Mouse (Mus musculus): ENCODE measurements around the gene Il33.

GRCm38 (mm10) chr19:30003621-30004020 is 78.7 kb downstream of the Il33 start, which contains the start of gene Trpd52l3:
- TF ChIP-seq POLR2A (IDR thresholded peaks at IDR 0.05; ENCODE audit: low read depth, low read length) (no peak), CTCF (IDR thresholded peaks at IDR 0.05; ENCODE audit: borderline replicate concordance, insufficient read depth, low read length) (no peak)

All from embryonic fibroblast, embryonic 13.5 days (primary cell).